Mouse (Mus musculus) thymus, postnatal 4 days (tissue): Measurements from ENCODE around the gene Ifnlr1.
A peak's percentile ranks its signal among the peaks of the same experiment; 100 is the strongest.
"Not testable (repeated sequence)": the region's sequence is repeated elsewhere in the genome, so short reads cannot be mapped to it uniquely, and the experiment has no call there.

Experiments used
- DNase-seq: peaks from one replicate; pipeline ENCODE4 v3.0.0; 2021

Ifnlr1 gene

GRCm38 (mm10) chr4:135685906-135686567, at the start of gene Ifnlr1:
TSS of gene Ifnlr1 (plus strand) at chr4:135686287.
- peak; percentile 41 for DNase-seq

DNA sequence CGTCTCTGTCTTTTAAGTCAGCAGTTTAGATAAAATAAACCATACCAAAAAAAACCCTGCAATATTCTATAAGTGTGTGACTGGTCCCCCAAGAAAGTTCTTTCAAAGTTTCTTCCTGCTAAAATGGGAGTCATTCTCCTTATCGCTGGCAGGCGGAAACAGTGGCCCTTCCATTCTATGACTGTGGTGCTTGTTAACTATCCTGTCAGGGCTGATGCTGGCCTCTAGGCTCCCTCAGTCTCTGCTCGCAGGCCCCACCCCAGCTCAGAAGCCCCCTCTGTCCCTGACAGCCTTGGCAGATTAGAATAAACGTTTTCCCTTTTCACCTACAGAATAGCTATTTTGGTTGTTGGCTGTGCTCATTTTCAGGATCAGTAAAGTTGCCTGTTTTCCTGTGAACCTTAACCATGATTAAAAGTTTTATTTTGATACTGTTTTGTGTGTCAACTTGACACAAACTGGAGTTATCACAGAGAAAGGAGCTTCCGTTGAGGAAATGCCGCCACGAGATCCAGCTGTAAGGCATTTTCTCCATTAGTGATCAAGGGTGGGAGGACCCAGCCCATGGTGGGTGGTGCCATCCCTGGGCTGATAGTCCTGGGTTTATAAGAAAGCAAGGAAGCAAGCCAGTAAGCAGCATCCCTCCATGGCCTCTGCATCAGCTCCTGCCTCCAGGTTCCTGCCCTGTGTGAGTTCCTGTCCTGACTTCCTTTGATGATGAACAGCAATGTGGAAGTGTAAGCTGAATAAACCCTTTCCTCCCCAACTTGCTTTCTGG, 44.6 kb upstream of the Ifnlr1 start:
- DNase-seq, result not testable (repeated sequence)

GRCm38 (mm10) chr4:135645022-135645637, 41.0 kb upstream of the Ifnlr1 start:
- DNase-seq, result no peak

DNA sequence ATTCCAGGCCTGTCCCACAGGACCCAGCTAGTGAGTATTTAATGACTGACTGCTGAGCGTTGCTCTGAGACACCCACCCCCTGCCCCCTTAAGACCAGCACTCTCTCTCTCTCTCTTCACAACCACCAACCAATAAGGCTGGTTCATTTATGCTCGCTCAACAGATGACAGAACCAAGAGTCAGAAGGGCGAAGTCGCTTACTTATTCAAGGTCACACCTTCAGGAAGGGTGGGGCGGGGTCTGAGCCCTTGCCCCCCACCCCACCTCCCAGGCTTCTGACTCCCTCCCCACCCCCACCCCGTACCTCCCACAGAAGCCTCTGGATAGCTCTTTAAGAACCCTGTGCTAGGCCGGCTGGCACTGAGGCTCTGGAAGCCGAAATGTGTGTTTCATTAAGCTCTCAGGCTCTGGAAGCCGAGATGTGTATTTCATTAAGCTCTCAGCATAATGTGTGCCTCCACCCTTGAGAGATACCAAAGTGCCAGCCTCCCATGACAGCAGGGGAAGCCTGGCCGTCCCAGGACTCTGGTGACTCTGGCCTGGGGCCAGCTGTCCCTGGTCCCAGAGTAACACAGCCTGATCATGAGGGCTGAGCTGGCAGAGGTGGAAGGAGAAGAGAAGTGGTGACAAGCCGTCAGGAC, 33.0 kb upstream of the Ifnlr1 start:
- DNase-seq, result no peak

- no peak for DNase-seq
These were observed 32.1 kb upstream of the Ifnlr1 start for GRCm38 (mm10) chr4:135653956-135654355.

DNA sequence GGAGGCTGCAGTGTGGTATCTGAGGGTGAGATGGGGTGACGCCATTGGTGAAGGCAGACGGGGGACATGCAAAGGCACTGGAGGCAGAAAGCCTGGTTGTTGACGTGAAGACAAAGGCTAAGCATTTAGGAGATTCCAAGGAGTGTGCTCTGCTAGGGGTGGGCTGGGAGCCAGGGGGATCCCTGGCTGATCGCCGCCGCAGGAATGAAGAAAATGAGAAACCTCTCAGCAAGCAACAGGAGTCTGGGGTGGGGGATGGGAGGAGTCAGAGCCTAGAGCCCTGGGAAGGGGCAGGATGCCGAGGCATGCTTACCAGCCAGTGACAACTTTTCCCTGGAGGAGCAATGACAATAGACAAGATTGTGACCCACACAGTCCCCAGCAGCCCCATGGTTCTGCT, 30.6 kb upstream of the Ifnlr1 start:
- DNase-seq, result no peak

DNA sequence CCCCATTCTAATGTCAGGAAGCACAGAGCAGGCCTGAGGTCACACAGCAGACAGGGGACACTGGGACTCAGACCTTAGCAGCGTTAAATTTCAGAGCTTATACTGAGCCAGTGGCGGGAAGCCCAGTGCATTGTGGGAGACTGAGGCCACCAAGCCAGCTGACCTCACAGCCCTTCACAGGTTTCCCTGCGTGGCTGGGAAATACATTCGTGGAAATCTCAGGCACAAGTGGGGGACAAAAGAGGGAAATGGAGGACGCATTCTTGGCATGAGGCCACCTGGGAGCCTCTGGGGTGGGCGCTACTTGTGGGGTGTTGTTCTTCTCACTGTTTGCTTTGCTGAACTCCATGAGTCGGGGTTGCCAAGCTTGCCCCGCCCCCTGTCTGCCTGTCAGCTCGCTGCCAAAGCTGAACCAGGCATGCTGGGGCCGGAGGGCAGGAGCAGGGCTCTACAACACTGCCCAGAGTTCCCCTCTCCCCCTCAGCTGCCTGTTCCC, 29.9 kb upstream of the Ifnlr1 start:
- DNase-seq, result no peak

DNA sequence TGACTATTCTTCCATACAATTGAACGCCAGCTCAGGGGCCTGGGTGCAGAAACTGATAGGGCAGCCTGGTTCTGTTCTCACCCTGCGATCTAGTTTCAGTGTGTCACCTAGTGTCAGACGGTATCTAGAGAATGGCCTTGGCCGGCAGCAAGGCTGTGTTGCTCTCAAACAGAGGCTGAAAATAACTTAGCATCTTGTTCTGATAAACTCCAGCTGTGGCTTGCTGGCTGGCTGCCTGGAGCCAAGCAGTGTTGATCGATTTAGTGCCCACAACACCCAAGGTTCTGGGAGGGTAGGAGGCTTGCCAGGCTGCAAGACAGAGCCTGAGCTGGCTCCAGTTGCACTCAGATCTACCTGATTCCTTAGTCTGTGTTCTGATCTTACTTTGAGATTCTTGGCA, 27.6 kb upstream of the Ifnlr1 start:
- no peak for DNase-seq

DNA sequence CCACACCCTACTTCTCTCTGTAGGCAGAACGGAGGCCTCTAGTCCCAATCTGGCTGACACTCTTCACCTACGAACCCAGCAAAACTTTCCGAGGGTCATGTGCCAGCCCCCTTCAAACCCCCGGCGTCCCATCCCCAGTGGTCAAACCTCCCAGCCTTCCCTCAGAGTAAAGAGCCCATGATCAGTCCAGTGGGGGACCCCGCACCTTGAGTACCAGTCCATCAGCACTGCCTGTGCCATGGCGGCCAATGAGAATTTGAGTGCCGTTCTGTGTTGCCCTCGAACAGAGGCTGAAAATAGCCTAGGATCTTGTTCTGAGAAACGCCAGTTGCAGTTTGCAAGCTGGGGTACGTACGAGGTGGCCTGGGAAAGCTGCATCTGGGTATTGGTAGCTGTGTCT, 27.2 kb upstream of the Ifnlr1 start:
- DNase-seq, result no peak

GRCm38 (mm10) chr4:135661082-135661809, 24.8 kb upstream of the Ifnlr1 start:
- DNase-seq, result peak; percentile 49

- peak; percentile 34 for DNase-seq
These were observed 24.1 kb upstream of the Ifnlr1 start for GRCm38 (mm10) chr4:135661994-135662393.

DNA sequence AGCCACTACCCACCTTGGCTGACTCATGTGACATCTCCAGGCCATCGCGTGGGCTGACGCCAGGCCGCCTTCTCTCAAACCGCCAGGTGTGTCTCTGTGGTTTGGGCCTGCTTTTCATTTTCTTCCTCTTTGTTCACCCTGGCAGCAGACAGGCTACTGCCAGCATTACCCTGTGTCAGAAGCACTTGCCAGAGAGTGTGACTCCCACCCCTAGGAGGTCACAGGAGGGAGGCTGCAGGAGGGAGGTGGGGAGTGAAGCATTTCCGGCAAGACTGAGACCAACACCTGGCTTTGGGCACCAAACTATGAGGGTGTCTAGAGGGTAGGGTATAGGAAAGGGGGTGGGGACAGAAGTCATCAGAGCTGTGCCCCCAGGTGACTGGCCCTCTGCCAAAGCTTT, 21.4 kb upstream of the Ifnlr1 start:
- DNase-seq, result peak; percentile 55

- DNase-seq, result peak; percentile 73
These were observed 19.7 kb upstream of the Ifnlr1 start for GRCm38 (mm10) chr4:135666192-135666975.

DNA sequence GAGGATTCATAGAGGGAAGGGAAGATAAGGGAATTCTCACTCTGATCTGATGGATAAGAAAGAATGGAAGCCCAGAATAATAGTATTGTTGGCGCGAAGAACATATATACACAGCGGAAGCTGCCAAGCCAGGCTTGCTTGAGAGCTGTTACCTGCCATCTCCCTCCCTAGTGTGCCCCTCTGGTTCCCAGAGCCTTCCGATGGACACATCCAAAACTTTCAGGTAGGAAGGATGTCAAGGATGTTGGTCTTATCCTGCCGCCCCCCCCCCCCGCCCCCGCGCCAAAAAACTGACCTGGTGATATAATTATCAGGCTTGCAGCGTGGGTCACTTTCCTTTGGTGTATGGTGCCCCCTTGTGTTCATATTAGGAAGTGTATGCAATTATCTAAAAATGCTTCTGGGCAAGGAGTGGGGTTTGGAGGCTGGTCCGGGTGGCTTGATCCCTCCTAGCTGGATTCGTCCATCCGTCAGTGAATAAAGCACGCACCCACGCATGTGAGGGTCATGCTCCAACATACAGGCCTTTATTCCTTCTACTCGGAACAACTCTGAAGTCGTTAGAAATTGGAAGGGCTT, 18.7 kb upstream of the Ifnlr1 start:
- no peak for DNase-seq

- DNase-seq, result no peak
These were observed 12.6 kb upstream of the Ifnlr1 start for GRCm38 (mm10) chr4:135673507-135673906.

DNA sequence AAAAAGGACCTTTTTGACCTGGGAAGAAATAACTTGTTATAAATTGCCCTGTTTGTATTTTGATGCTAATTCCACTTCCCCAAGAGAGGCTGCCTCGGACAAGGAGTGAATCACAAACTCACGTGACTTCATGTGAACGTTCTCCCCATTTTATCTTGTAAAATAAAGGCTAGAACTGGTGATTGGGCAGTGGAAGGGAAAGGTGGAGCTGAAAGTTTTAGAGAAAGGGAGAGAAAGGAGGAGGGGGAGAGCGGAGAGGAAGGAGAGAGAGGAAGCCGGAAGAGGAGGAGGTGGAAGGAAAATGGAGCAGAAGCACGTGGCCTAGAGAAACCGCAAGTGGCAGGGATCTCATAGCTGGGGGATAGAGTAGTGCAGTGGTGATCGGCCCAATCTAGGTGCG, 11.1 kb upstream of the Ifnlr1 start:
- DNase-seq, result no peak

DNA sequence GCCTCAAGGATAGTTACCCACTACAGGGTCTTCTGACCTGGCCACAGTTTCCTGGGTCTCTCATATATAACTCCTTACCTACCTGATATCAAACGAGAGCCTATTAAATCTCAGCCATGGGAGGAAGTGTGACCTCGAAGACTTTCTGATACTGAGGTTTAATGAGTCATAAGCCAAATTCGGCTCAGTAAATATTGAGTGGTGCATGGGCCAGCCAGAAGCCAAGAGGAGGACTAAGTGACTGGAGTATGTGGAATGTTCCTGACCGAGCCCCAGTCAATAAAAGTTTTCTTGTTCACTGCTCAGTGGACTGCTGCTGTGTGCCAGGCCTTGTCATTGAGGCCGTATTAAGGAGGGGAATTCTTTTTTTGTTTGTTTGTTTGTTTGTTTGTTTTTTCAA, 9.6 kb upstream of the Ifnlr1 start:
- DNase-seq, result no peak

- DNase-seq, result no peak
These were observed 6.8 kb upstream of the Ifnlr1 start for GRCm38 (mm10) chr4:135679316-135679715.

- DNase-seq, result no peak
These were observed 4.3 kb upstream of the Ifnlr1 start for GRCm38 (mm10) chr4:135681789-135682188.

DNA sequence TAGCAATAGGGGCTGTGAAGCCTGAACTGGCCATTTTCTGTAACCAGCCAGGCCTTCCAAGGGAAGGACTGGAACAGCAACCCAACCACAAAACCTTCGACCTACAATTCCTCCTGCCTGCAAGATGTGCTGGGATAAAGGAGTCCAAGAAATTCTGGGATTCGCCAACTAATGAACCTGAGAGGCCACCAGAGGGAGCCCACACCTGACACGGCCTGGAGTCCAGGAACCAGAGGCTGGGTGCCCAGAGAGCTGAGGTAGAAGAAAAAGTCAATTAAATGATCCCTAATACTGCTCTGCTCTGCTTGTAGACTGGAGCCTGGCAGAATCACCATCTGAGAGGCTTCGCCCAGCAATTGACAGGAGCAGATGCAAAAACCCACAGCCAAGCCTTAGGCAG, 2.5 kb upstream of the Ifnlr1 start:
- DNase-seq, result no peak

DNA sequence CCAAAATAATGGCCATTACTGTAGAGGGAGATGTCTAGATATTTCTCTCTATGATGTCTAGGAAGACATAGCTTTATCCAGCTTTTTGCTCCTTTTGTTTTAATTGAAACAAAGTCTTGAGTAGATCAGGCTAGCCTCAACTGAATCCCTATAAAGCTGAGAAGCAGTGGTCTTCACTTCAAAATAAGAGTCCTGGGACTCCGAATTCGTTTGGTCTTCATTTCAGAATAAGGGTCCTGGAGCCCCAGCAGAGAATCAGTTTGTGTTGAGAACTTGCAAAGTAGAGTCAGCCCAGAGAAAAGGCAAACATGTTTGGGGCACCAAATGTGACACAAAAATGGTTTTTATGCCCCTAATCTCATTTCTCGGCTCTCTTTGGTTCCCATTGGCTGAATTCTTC, 1.4 kb upstream of the Ifnlr1 start:
- no peak for DNase-seq

GRCm38 (mm10) chr4:135686568-135686953, 474 bp downstream of the Ifnlr1 start:
- no peak for DNase-seq
